Mouse (Mus musculus) forebrain, embryonic 16.5 days (tissue): ENCODE data around the gene B4galnt3. TPM values are rescaled to one million over a fixed set of nuclear protein-coding genes. Genes with fewer than 3 reads are reported as not detected.

ENCODE experiments used
- ATAC-seq: fragments of 200-750 bp; cut with Nextera tagmentation; 2 replicates; pipeline ENCODE4 v1.8.0; 2017; ENCODE audit warnings: mild to moderate bottlenecking, moderate library complexity
- H3K27ac ChIP-seq: fragments of 300-500 bp; sonication (generic); 2 replicates; pipeline ENCODE4 v1.5.1; 2014; ENCODE audit warnings: low read length, control low read depth
- H3K27me3 ChIP-seq: fragments of 300-500 bp; sonication (generic); replicated peaks from 2 replicates; pipeline ENCODE4 v1.6.1; 2014; ENCODE audit warnings: low read length; ENCODE audit not compliant: control insufficient read depth, insufficient read depth
- H3K36me3 ChIP-seq: fragments of 300-500 bp; sonication (generic); 2 replicates; pipeline ENCODE4 v1.6.1; 2014; ENCODE audit not compliant: control insufficient read depth, insufficient read depth
- H3K4me1 ChIP-seq: fragments of 300-500 bp; sonication (generic); replicated peaks from 2 replicates; pipeline ENCODE4 v1.6.1; 2014; ENCODE audit warnings: low read length; ENCODE audit not compliant: control insufficient read depth, insufficient read depth
- H3K4me2 ChIP-seq: fragments of 300-500 bp; sonication (generic); 2 replicates; pipeline ENCODE4 v1.6.1; 2014; ENCODE audit warnings: mild to moderate bottlenecking, low read length, control low read depth
- H3K4me3 ChIP-seq: fragments of 300-500 bp; sonication (generic); replicated peaks from 2 replicates; pipeline ENCODE4 v1.5.1; 2014; ENCODE audit warnings: mild to moderate bottlenecking, low read length, control low read depth
- H3K9ac ChIP-seq: fragments of 300-500 bp; sonication (generic); replicated peaks from 2 replicates; pipeline ENCODE4 v1.6.1; 2014; ENCODE audit warnings: low read depth, low read length, control low read depth
- H3K9me3 ChIP-seq: fragments of 300-500 bp; sonication (generic); 2 replicates; pipeline ENCODE4 v1.6.1; 2016; ENCODE audit warnings: low read length; ENCODE audit not compliant: control insufficient read depth
- WGBS: fragments of 180-500 bp; shearing (Covaris S2); extraction: QIAGEN DNeasy Blood & Tissue Kit; methylation state at CpG from one replicate; pipeline ENCODE4 v1.1.7; 2014; 5-methylcytosine and 5-hydroxymethylcytosine counted together
- polyA plus RNA-seq: library from polyadenylated mRNA; unstranded; fragments of >200 nt; fragmentation: Nextera tagmentation; extraction: Ambion mirVana; gene quantifications from 2 replicates; pipeline ENCODE4 v1.2.1, GENCODE M21; 2015

B4galnt3 gene
- polyA plus RNA-seq, 1 experiment from 2014 or later = 0.24 TPM

- Histone ChIP-seq H3K36me3 (no peaks in the 10 kb centered on the region), H3K4me2 (no peak overlapping the region), H3K9ac (no peak overlapping the region), H3K27me3 (no peaks in the 10 kb centered on the region), H3K27ac (no peak overlapping the region), H3K4me3 (no peak overlapping the region), H3K9me3 (no peaks in the 10 kb centered on the region), H3K4me1 (peaks cover 21% of the 10 kb centered on the region)
- ATAC-seq = no peak
- 89% methylated on average over 4 of the region's 4 CpGs for WGBS
These were observed 138.8 kb downstream of the B4galnt3 start for GRCm38 (mm10) chr6:120155510-120155909.

GRCm38 (mm10) chr6:120154526-120155309 lies 139.6 kb downstream of the B4galnt3 start:
- no peak overlapping the region for H3K4me2 ChIP-seq
- 72% methylated on average over 5 of the region's 5 CpGs for WGBS
- no peak overlapping the region for H3K27ac ChIP-seq
- no peak overlapping the region for H3K4me3 ChIP-seq
- H3K36me3 ChIP-seq = no peaks in the 10 kb centered on the region
- ATAC-seq = no peak
- H3K9me3 ChIP-seq = no peaks in the 10 kb centered on the region
- H3K27me3 ChIP-seq = no peaks in the 10 kb centered on the region
- peaks cover 20% of the 10 kb centered on the region for H3K4me1 ChIP-seq
- H3K9ac ChIP-seq = no peak overlapping the region

Other genes with a start within 250 kb of the B4galnt3 start
- not detected in 2 replicates for gene Ninj2, start 201.2 kb downstream of the B4galnt3 start, polyA plus RNA-seq
- not detected in 2 replicates for gene D330020A13Rik, start 195 bp downstream of the B4galnt3 start, polyA plus RNA-seq
- gene Kdm5a, start 69.6 kb upstream of the B4galnt3 start, polyA plus RNA-seq = 47.1 and 48.3 TPM in 2 replicates
- gene Ccdc77, start 69.8 kb upstream of the B4galnt3 start, polyA plus RNA-seq = 13.3 and 13.7 TPM in 2 replicates
- 4.6 and 5.3 TPM in 2 replicates for gene Il17ra, start 168.7 kb upstream of the B4galnt3 start, polyA plus RNA-seq
- gene Tmem121b, start 199.2 kb upstream of the B4galnt3 start, polyA plus RNA-seq = 3.3 and 3.5 TPM in 2 replicates
- gene Hdhd5, start 236.8 kb upstream of the B4galnt3 start, polyA plus RNA-seq = 15.3 and 16.4 TPM in 2 replicates